Mouse (Mus musculus) cortical plate, adult 2 months (tissue): ENCODE data around the gene Mapk14.

Source experiments
- CTCF ChIP-seq: fragments of 200-500 bp; IDR thresholded peaks from 2 replicates; pipeline ENCODE4 v1.5.1; 2011; ENCODE audit warnings: mild to moderate bottlenecking, control low read depth, low read length; ENCODE audit not compliant: insufficient read depth; ENCODE audit errors: extremely low read depth
- POLR2A ChIP-seq: fragments of 200-500 bp; IDR thresholded peaks from 2 replicates; pipeline ENCODE4 v1.6.1; 2011; ENCODE audit warnings: mild to moderate bottlenecking, low read length, control low read depth; ENCODE audit not compliant: insufficient read depth; ENCODE audit errors: extremely low read depth

GRCm38 (mm10) chr17:28684631-28685030 lies 6.5 kb upstream of the Mapk14 start:
- no peak for TF ChIP-seq POLR2A
- no peak for TF ChIP-seq CTCF
